Comparison of ENCODE assay signal across 20 mouse cellular contexts in the genomic region with DNA sequence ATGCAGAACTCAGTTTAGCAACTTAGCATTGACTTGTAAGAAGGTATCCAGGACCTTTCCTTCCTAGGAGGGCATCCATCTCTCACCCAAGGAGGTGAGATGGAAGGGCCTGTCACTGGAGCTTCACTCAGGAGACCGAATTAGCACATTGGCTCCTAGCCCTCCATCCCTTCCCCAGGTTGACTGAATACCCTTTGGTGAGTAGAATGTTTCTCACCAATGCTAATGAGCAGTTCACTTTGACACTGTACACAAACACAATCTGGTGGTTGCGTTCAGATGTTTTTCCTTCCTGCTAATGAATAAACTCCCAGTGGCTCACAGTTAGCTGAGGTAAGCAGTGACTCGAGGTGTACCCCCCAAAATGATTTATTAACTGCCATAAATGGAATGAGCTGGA.
"Had no signal": no experiment of that assay in that cellular context is flagged by ENCODE, and none has a peak within 500 bp of the region (broad histone marks: within the 10 kb centered on the region; RNA-seq: fewer than 3 reads in every experiment).

No protein-coding gene starts in this region.

- H3K27me3 ChIP-seq: limb, embryonic 13.5 days; liver, embryonic 12.5 days; liver, embryonic 15.5 days; lung, embryonic 15.5 days; megakaryocyte, embryonic 14.5 days; midbrain, embryonic 13.5 days; neural tube, embryonic 13.5 days had no signal

- H3K27ac ChIP-seq: limb, embryonic 10.5 days; limb, embryonic 13.5 days; liver, embryonic 12.5 days; liver, embryonic 15.5 days; lung, embryonic 15.5 days; midbrain, embryonic 10.5 days; midbrain, embryonic 13.5 days; neural tube, embryonic 13.5 days had no signal

- ATAC-seq: liver, embryonic 12.5 days; midbrain, embryonic 13.5 days; midbrain, embryonic 16.5 days had no signal

- H3K36me3 ChIP-seq: limb, embryonic 10.5 days; limb, embryonic 13.5 days; liver, embryonic 12.5 days; liver, embryonic 15.5 days; lung, embryonic 15.5 days; midbrain, embryonic 10.5 days; midbrain, embryonic 13.5 days; neural tube, embryonic 13.5 days had no signal

- H3K4me3 ChIP-seq: limb, embryonic 10.5 days; limb, embryonic 13.5 days; liver, embryonic 12.5 days; liver, embryonic 15.5 days; lung, embryonic 15.5 days; megakaryocyte, embryonic 14.5 days; midbrain, embryonic 10.5 days; midbrain, embryonic 13.5 days; myocyte; neural tube, embryonic 13.5 days had no signal

- H3K9me3 ChIP-seq: limb, embryonic 10.5 days; limb, embryonic 13.5 days; liver, embryonic 12.5 days; liver, embryonic 15.5 days; lung, embryonic 15.5 days; megakaryocyte, embryonic 14.5 days; midbrain, embryonic 10.5 days; midbrain, embryonic 13.5 days; neural tube, embryonic 13.5 days had no signal

- H3K4me2 ChIP-seq: limb, embryonic 13.5 days; liver, embryonic 12.5 days; liver, embryonic 15.5 days; lung, embryonic 15.5 days; midbrain, embryonic 13.5 days; neural tube, embryonic 13.5 days had no signal

- H3K9ac ChIP-seq: limb, embryonic 13.5 days; liver, embryonic 12.5 days; liver, embryonic 15.5 days; lung, embryonic 15.5 days; midbrain, embryonic 13.5 days; neural tube, embryonic 13.5 days had no signal

- DNase-seq: kidney, postnatal 14 days; kidney, postnatal 4 days; layer of hippocampus, postnatal 36 days; liver; lung, adult 18-20 months; lung, postnatal 10 days; lung, postnatal 36 days; thymus, adult 18-20 months; thymus, postnatal 36 days had no signal

- H3K4me1 ChIP-seq: liver, embryonic 12.5 days; liver, embryonic 15.5 days; megakaryocyte, embryonic 14.5 days had no signal
